In genomic region chr11:72113296-72113695, GRCm38 (mm10) we compare ENCODE assay signal across 16 mouse cellular contexts. TPM values are rescaled to one million over a fixed set of nuclear protein-coding genes. Genes with fewer than 3 reads are reported as not detected.
DNase-seq lines count a peak whose midpoint lies in the region.
"Had no signal": no experiment of that assay in that cellular context is flagged by ENCODE, and none has a peak within 500 bp of the region (broad histone marks: within the 10 kb centered on the region; RNA-seq: fewer than 3 reads in every experiment).

No protein-coding gene starts in this region.

- peak; percentile 53 for DNase-seq in kidney, postnatal 4 days
- no peak for DNase-seq in kidney, adult 11 months
- DNase-seq in ES-CJ7 (ENCODE audit: low read depth, low spot score) (peak; percentile 24), ZHBTc4 (ENCODE audit: low read depth, low spot score) (peak; percentile 37)
- DNase-seq in mesoderm, embryonic 11.5 days (ENCODE audit: low read depth, low spot score) = peak; percentile 27
- DNase-seq in left cerebral cortex, adult 18-20 months (ENCODE audit: low spot score in 2 of 2) = no peak
- DNase-seq in spleen, postnatal 10 days (ENCODE audit: low spot score in 2 of 2) = no peak
- DNase-seq: adrenal gland, postnatal 25 days; cerebellum, adult 11 months; cerebellum, postnatal 14 days; gastrocnemius, postnatal 36 days; kidney, adult 9 months; lung, adult 18-20 months; lung, postnatal 4 days; thymus, postnatal 14 days had no signal

RNA-seq across cellular contexts. Expression of gene Pitpnm3, which starts 22.3 kb away (rescaled TPM):
- 10 to 100 TPM; 80.5 to 83.2 TPM for total RNA-seq in left cerebral cortex, adult 18-20 months (2021)
- total RNA-seq: monocyte, adult 5-6 weeks had no signal

Comparison
In these comparisons a context has a peak if more than half of its experiments do, and no peak if none do; other contexts are left out.
1. DNase-seq: peak in kidney, postnatal 4 days (2 of 2), ES-CJ7 (single experiment), ZHBTc4 (single experiment) and mesoderm, embryonic 11.5 days (single experiment); none in kidney, adult 11 months (single experiment), left cerebral cortex, adult 18-20 months (0 of 2) and spleen, postnatal 10 days (0 of 2).